Mouse (Mus musculus): ENCODE results near the gene Ppm1m. TPM values are rescaled to one million over a fixed set of nuclear protein-coding genes. Genes with fewer than 3 reads are reported as not detected.
A peak's percentile ranks its signal among the peaks of the same experiment; 100 is the strongest.

Ppm1m gene
- polyA plus RNA-seq, 1 experiment from 2014 or later: 56.8 TPM

DNA sequence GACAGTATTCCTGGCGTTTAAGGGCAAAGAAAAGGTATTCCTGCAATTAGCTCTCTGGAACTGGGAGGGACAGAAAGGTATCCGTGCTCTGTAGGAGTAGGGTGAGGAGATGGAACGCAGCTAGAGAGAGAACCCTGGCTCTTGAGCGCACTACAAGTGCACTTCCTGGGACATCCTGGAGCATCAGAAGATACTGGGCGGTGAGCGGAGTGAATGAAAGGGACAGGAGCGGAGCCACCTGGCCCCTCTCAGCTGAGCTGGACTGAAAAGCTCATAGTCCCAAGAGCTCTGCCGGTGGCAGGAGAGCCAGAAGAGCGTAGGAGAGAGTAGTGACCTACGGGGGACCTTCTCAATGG, 50.2 kb downstream of the Ppm1m start:
- Histone ChIP-seq H3K9ac (replicated peaks; ENCODE audit: low read length) (peak overlapping the region; percentile 51), H3K36me3 (ENCODE audit: insufficient read depth, low read length) (no peaks in the 10 kb centered on the region), H3K9me3 (ENCODE audit: low read length) (no peaks in the 10 kb centered on the region), H3K4me2 (replicated peaks; ENCODE audit: low read depth, low read length) (peak overlapping the region; percentile 66), H3K4me1 (ENCODE audit: insufficient read depth, low read length) (peaks cover 8% of the 10 kb centered on the region; the same call in 1 of the 2 replicates), H3K4me3 (ENCODE audit: low read length) (peak overlapping the region; percentile 43), H3K27ac (ENCODE audit: low read length) (no peak overlapping the region), H3K27me3 (ENCODE audit: insufficient read depth, low read length) (peaks cover 41% of the 10 kb centered on the region)
- no peak for ATAC-seq (ENCODE audit: low FRiP score, low TSS enrichment)
- 19% methylated on average over 10 of the region's 10 CpGs for WGBS

DNA sequence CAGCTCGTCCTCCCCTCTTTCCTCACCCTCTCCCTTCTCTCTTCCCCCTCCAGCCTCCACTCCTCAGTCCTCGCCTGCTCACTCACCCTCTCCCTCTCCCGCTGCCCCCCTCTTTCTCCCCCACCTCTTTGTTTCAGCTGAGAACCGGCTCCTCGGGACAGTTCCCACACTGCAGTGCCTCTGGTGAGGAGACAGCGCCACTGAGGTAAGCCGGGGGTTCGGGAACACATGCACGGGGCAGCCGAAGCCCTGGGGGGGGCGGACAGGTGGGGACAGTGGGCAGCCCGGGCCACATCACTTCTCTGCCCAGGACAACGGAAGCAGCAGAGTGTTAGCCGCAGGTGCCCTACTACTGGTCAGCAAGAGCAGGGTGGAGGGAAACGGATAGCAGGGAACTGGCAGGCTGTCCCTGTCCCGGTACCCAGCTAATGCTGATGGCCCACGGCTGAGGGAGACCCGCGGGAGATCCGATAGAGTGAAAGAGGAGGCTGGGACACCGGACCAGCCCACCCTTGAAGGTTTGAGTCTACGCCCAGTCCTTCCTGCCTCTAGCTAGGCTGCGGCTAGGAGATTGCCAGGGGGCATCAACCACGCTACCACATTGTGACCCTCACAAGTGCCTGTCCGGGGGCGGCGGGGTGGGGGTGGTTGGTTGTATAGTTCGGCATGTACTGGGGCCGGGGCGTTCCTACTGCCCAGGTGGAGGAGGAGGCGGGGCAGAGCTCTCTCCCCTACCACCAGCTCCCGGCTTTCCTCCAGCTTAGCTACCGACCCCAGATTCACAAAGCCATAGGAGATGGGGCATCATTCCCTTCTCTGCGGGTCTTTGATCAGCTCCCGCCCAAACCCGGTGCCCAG, 50.8 kb downstream of the Ppm1m start:
- Histone ChIP-seq H3K9me3 (ENCODE audit: low read length) (no peaks in the 10 kb centered on the region), H3K36me3 (ENCODE audit: insufficient read depth, low read length) (no peaks in the 10 kb centered on the region), H3K27me3 (ENCODE audit: insufficient read depth, low read length) (peaks cover 41% of the 10 kb centered on the region), H3K9ac (replicated peaks; ENCODE audit: low read length) (peak overlapping the region; percentile 51), H3K27ac (ENCODE audit: low read length) (no peak overlapping the region), H3K4me2 (replicated peaks; ENCODE audit: low read depth, low read length) (peak overlapping the region; percentile 66), H3K4me1 (ENCODE audit: insufficient read depth, low read length) (peaks cover 8% of the 10 kb centered on the region; the same call in 1 of the 2 replicates), H3K4me3 (ENCODE audit: low read length) (peak overlapping the region; percentile 43)
- ATAC-seq (ENCODE audit: low FRiP score, low TSS enrichment): peak; percentile 57
- under 1% methylated on average over 36 of the region's 36 CpGs for WGBS

DNA sequence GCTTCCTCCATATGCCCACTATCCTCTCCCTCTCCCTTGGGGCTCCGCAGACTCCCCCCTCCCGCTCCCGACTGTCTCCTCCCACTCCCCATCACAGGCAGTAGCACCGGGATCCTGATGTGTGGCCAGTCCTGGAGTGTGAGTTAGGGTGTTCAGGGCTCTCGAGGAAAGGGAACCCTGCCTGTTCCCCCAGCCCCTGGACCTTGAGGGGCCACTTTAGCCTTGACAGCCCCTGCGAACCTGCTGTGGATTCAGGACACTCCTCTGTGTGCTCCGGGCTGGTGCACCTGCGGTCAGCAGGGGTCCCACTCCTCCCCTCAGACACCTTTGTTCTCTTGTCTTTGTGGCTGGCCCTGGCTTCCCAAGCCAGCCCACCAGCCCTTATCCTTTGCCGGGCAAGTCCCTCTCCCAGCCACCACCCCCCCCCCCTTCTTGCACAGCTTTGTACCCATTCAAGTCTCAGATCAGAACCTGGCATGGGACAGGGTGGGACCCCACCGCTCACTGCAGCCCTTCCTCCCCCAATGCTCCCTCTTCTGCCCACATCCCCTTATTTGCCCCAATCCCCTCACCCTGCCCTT, 51.6 kb downstream of the Ppm1m start:
- Histone ChIP-seq H3K9ac (replicated peaks; ENCODE audit: low read length) (peak overlapping the region; percentile 51; the same call in 1 of the 2 replicates), H3K36me3 (ENCODE audit: insufficient read depth, low read length) (no peaks in the 10 kb centered on the region), H3K4me1 (ENCODE audit: insufficient read depth, low read length) (peaks cover 8% of the 10 kb centered on the region; the same call in 1 of the 2 replicates), H3K4me2 (replicated peaks; ENCODE audit: low read depth, low read length) (peak overlapping the region; percentile 66), H3K27me3 (ENCODE audit: insufficient read depth, low read length) (peaks cover 41% of the 10 kb centered on the region), H3K4me3 (ENCODE audit: low read length) (peak overlapping the region; percentile 43), H3K9me3 (ENCODE audit: low read length) (no peaks in the 10 kb centered on the region), H3K27ac (ENCODE audit: low read length) (no peak overlapping the region)
- 4% methylated on average over 10 of the region's 10 CpGs for WGBS
- ATAC-seq (ENCODE audit: low FRiP score, low TSS enrichment): peak; percentile 67

DNA sequence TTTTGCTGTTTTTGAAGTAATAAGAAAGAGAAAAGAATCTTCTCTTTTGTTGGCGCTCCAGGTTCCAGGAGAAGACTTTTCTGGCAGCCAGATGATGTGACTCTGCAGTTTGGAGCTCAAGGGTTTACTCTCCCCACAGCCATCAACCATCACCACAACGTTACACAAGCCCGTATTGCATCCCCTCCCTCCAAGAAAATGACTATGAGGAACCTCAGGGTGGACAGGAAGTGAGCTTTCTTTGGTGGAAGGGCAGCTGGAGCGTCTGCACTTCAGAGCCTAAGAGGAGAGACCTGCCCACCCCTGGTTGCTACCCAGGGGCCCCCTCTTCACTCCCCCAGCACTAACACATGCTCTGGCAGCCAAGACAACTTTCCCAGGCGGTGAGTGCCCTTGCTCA, 52.3 kb downstream of the Ppm1m start:
- Histone ChIP-seq H3K9ac (replicated peaks; ENCODE audit: low read length) (no peak overlapping the region), H3K9me3 (ENCODE audit: low read length) (no peaks in the 10 kb centered on the region), H3K4me1 (ENCODE audit: insufficient read depth, low read length) (peaks cover 8% of the 10 kb centered on the region; the same call in 1 of the 2 replicates), H3K4me2 (replicated peaks; ENCODE audit: low read depth, low read length) (no peak overlapping the region), H3K27me3 (ENCODE audit: insufficient read depth, low read length) (peaks cover 41% of the 10 kb centered on the region), H3K4me3 (ENCODE audit: low read length) (no peak overlapping the region), H3K36me3 (ENCODE audit: insufficient read depth, low read length) (no peaks in the 10 kb centered on the region), H3K27ac (ENCODE audit: low read length) (no peak overlapping the region)
- WGBS: 28% methylated on average over 5 of the region's 5 CpGs
- ATAC-seq (ENCODE audit: low FRiP score, low TSS enrichment): no peak

DNA sequence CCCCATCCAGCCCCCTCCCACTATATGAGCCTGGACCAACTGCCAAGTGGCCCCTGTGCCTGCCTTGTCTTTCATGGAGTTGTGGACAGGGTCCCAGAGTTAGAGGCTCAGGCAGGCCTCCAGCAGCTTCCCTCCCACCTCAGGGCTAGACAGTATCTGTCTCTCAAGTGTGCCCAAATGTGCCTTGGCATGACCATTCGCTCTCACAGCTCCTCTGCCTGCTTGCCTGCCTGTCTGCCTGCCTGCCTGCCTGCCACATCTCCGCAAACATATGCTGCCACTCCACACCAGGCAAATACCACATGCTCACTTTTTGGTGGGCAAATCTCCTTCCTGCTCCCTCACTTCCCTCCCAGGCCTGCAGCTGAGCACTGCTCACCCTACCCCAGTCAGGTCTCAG, 54.0 kb downstream of the Ppm1m start:
- Histone ChIP-seq H3K4me3 (ENCODE audit: low read length) (no peak overlapping the region), H3K36me3 (ENCODE audit: insufficient read depth, low read length) (no peaks in the 10 kb centered on the region), H3K9ac (replicated peaks; ENCODE audit: low read length) (no peak overlapping the region), H3K27me3 (ENCODE audit: insufficient read depth, low read length) (peaks cover 39% of the 10 kb centered on the region), H3K4me1 (ENCODE audit: insufficient read depth, low read length) (peaks cover 8% of the 10 kb centered on the region; the same call in 1 of the 2 replicates), H3K27ac (ENCODE audit: low read length) (no peak overlapping the region), H3K4me2 (replicated peaks; ENCODE audit: low read depth, low read length) (no peak overlapping the region), H3K9me3 (ENCODE audit: low read length) (no peaks in the 10 kb centered on the region)
- ATAC-seq (ENCODE audit: low FRiP score, low TSS enrichment): no peak
- 75% methylated on average over 2 of the region's 2 CpGs for WGBS

MicroRNAs within 50 kb of the gene (microRNA counts, 519-probe panel; counts per million panel counts)
- microRNA mmu-let-7g: 5,316 counts per million, percentile 98 among the panel's probes with 10 or more counts

Small RNA genes within 50 kb of the gene (microRNA-seq; reads per million reads assigned to microRNA genes)
- gene Mir135a-1: 3.0 reads per million, percentile 14 among the genes with 10 or more reads in this experiment
- gene Mirlet7g: 62,974 reads per million, percentile 99 among the genes with 10 or more reads in this experiment

Other genes with a start within 250 kb of the Ppm1m start
- 0.41 TPM in 2 replicates for gene Col6a5, start 239.1 kb downstream of the Ppm1m start, polyA plus RNA-seq (2015; fragmentation: Nextera tagmentation; extraction: Ambion mirVana)
- 0.48 and 0.75 TPM in 2 replicates for gene Col6a4, start 103.0 kb downstream of the Ppm1m start, polyA plus RNA-seq (2015; fragmentation: Nextera tagmentation; extraction: Ambion mirVana)
- gene Glyctk, start 41.6 kb downstream of the Ppm1m start, polyA plus RNA-seq (2015; fragmentation: Nextera tagmentation; extraction: Ambion mirVana): 14.7 and 17.1 TPM in 2 replicates
- gene Wdr82, start 28.8 kb downstream of the Ppm1m start, polyA plus RNA-seq (2015; fragmentation: Nextera tagmentation; extraction: Ambion mirVana): 20.7 and 20.8 TPM in 2 replicates
- 72.7 and 75.5 TPM in 2 replicates for gene Twf2, start 3.4 kb upstream of the Ppm1m start, polyA plus RNA-seq (2015; fragmentation: Nextera tagmentation; extraction: Ambion mirVana)
- gene Tlr9, start 22.9 kb upstream of the Ppm1m start, polyA plus RNA-seq (2015; fragmentation: Nextera tagmentation; extraction: Ambion mirVana): 0.07 TPM in 1 of 2 replicates, not detected in the other
- 122 and 128 TPM in 2 replicates for gene Alas1, start 48.9 kb upstream of the Ppm1m start, polyA plus RNA-seq (2015; fragmentation: Nextera tagmentation; extraction: Ambion mirVana)
- 28.4 and 29.2 TPM in 2 replicates for gene Poc1a, start 81.3 kb upstream of the Ppm1m start, polyA plus RNA-seq (2015; fragmentation: Nextera tagmentation; extraction: Ambion mirVana)
- 13.6 and 13.7 TPM in 2 replicates for gene Dusp7, start 168.9 kb upstream of the Ppm1m start, polyA plus RNA-seq (2015; fragmentation: Nextera tagmentation; extraction: Ambion mirVana)
- 947 and 1,016 TPM in 2 replicates for gene Rpl29, start 229.7 kb upstream of the Ppm1m start, polyA plus RNA-seq (2015; fragmentation: Nextera tagmentation; extraction: Ambion mirVana)
- gene Acy1, start 238.6 kb upstream of the Ppm1m start, polyA plus RNA-seq (2015; fragmentation: Nextera tagmentation; extraction: Ambion mirVana): 59.1 and 62.4 TPM in 2 replicates
- 45.5 and 48.3 TPM in 2 replicates for gene Abhd14b, start 247.7 kb upstream of the Ppm1m start, polyA plus RNA-seq (2015; fragmentation: Nextera tagmentation; extraction: Ambion mirVana)
- 68.8 and 70.3 TPM in 2 replicates for gene Abhd14a, start 247.9 kb upstream of the Ppm1m start, polyA plus RNA-seq (2015; fragmentation: Nextera tagmentation; extraction: Ambion mirVana)